Mouse (Mus musculus) hindbrain, embryonic 14.5 days (tissue): ENCODE data around the gene Fgfr2. TPM values are rescaled to one million over a fixed set of nuclear protein-coding genes. Genes with fewer than 3 reads are reported as not detected.

Experiments
- ATAC-seq: fragments of 200-750 bp; cut with Nextera tagmentation; 2 replicates; pipeline ENCODE4 v1.8.0; 2017; ENCODE audit warnings: moderate number of reproducible peaks, mild to moderate bottlenecking, moderate TSS enrichment, moderate library complexity; ENCODE audit not compliant: low FRiP score
- DNase-seq: peaks from one replicate; pipeline ENCODE4 v3.0.0-alpha.2; 2015; ENCODE audit warnings: low spot score
- H3K27ac ChIP-seq: fragments of 300-500 bp; sonication (generic); 2 replicates; pipeline ENCODE4 v1.5.1; 2014; ENCODE audit warnings: mild to moderate bottlenecking, moderate library complexity
- H3K27me3 ChIP-seq: fragments of 300-500 bp; sonication (generic); 2 replicates; pipeline ENCODE4 v1.6.1; 2014; ENCODE audit warnings: mild to moderate bottlenecking, low read length, mixed read lengths; ENCODE audit not compliant: control insufficient read depth, insufficient read depth
- H3K36me3 ChIP-seq: fragments of 300-500 bp; sonication (generic); replicated peaks from 2 replicates; pipeline ENCODE4 v1.6.1; 2014; ENCODE audit not compliant: control insufficient read depth, insufficient read depth
- H3K4me1 ChIP-seq: fragments of 300-500 bp; sonication (generic); replicated peaks from 2 replicates; pipeline ENCODE4 v1.6.1; 2014; ENCODE audit warnings: antibody characterized with exemption, low read length, mixed read lengths; ENCODE audit not compliant: control insufficient read depth, insufficient read depth
- H3K4me2 ChIP-seq: fragments of 300-500 bp; sonication (generic); replicated peaks from 2 replicates; pipeline ENCODE4 v1.6.1; 2014; ENCODE audit warnings: mild to moderate bottlenecking, moderate library complexity
- H3K4me3 ChIP-seq: fragments of 300-500 bp; sonication (generic); replicated peaks from 2 replicates; pipeline ENCODE4 v1.5.1; 2014; ENCODE audit warnings: mild to moderate bottlenecking, low read length
- H3K9ac ChIP-seq: fragments of 300-500 bp; sonication (generic); 2 replicates; pipeline ENCODE4 v1.6.1; 2014
- H3K9me3 ChIP-seq: fragments of 300-500 bp; sonication (generic); 2 replicates; pipeline ENCODE4 v1.6.1; 2016; ENCODE audit warnings: low read length; ENCODE audit not compliant: control insufficient read depth
- WGBS: fragments of 180-500 bp; shearing (Covaris S2); extraction: QIAGEN DNeasy Blood & Tissue Kit; methylation state at CpG from one replicate; pipeline ENCODE4 v1.1.7; 2014; 5-methylcytosine and 5-hydroxymethylcytosine counted together
- polyA plus RNA-seq: library from polyadenylated mRNA; unstranded; fragments of >200 nt; fragmentation: Nextera tagmentation; extraction: Ambion mirVana; gene quantifications from 2 replicates; pipeline ENCODE4 v1.2.1, GENCODE M21; 2014

Fgfr2 gene
- polyA plus RNA-seq, 1 experiment from 2014 or later: 43.5 TPM

DNA sequence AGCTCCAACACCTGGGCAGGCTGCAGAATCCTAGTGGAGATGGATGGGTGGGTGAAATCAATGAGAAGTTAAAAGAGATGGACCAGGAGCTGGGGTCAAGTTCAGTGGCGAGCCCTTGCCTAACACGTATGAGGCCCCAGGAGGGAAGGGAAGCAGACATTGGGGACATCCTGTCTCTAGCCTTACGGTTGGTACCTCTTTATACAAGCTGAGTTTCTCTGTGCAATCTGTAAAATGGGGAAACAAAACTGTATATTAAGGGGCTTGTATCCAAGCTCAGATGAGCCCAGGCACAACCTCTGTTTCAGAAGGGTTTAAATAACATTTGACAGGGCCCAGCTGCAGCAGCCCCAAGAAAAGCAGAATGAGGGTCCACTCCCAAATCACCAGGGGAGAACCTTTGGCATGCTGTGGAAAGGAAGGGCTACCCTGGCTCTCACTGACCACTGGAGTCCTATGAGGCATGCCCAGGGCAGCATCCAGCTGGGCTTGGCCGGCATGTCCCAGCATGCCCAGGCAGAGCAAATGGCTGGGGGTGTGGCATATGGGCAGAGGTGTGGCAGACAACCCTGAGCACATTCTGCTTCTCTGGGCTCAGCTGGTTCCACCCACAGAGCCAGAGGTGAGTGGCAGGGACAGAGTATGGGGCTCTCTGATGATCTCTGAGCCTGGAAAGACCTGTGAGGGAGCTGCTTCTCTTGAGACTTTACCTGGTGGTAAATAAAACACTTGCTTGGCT lies 393.9 kb downstream of the Fgfr2 start:
- Histone ChIP-seq H3K4me2 (no peak overlapping the region), H3K9ac (no peak overlapping the region), H3K4me1 (peaks cover 38% of the 10 kb centered on the region), H3K27me3 (no peaks in the 10 kb centered on the region), H3K27ac (no peak overlapping the region), H3K9me3 (no peaks in the 10 kb centered on the region), H3K36me3 (peaks cover 4% of the 10 kb centered on the region; the same call in 1 of the 2 replicates), H3K4me3 (no peak overlapping the region)
- no peak for ATAC-seq
- 76% methylated on average over 4 of the region's 4 CpGs for WGBS
- DNase-seq: no peak

DNA sequence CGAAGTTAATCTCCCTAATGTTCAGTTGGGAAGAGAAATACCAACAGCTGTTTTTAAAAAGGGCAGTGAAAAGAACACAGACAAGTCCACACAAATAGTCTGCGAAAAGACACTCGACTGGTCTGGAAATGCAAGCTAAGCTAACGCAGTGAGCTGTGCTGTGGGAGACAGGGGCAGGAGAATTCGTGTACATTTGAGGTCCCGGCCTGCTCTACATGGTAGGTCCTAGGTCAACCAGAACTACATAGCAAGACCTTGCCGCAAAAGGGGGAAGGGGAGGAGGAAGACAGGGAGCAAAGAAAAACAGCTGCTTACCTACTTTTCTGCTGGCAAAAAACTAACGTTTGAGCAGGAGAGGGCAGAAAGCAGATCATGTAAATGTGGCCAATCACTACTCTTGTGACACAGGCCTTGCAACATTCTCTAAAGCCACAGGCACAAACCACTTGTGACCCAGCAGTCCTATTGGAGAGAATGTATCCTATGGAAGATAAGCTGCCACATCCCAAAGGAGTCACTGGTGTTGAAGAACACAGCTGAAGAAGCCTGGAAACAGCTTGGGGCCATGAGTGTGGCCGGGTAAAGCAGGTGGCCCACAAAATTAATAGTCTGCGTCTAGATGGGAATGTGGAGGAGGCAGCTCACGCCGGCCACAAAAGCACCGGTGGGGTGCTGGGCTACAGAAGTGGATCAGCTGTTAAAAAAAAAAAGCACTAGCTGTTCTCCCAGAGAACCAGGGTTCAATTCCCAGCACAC lies 396.9 kb downstream of the Fgfr2 start:
- DNase-seq: no peak
- H3K9ac ChIP-seq: no peak overlapping the region

DNA sequence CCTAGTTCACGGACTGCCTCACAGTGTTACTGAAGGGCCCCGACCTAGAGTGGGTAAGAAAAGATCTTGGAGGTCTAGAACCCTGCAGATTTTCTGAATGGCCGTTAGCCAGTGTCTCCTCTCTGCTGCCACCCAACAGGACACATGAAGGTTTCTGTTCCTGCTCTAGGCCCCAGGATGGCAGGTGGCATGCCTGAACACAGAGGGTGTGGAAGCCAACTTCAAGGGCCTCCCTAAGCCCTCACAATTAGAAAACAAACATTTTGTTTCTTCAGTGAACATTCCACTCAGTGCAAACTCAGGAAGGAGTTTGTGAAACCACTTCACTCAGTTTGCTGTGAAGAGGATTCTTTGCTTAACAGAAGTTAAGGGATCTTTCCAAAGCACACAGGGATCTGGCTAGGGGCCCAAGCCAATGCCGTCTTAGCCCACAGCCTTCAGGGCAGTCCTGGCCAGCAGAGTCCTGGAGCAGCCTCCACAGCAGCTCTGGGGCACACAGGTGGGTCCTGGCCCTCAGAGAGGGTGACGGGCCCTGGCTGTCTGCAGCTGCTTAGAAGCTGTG lies 398.6 kb downstream of the Fgfr2 start:
- H3K4me1 ChIP-seq: 0 out of 2 replicates have a peak, but pooled peaks cover 13% of the 10 kb centered on the region

More for the DNA sequence above, 396.9 kb downstream of the Fgfr2 start:
- no peaks in the 10 kb centered on the region for H3K27me3 ChIP-seq
- H3K36me3 ChIP-seq: peaks cover 4% of the 10 kb centered on the region; the same call in 1 of the 2 replicates
- H3K4me1 ChIP-seq: peaks cover 22% of the 10 kb centered on the region; the same call in 1 of the 2 replicates
- H3K4me3 ChIP-seq: no peak overlapping the region
- H3K9me3 ChIP-seq: no peaks in the 10 kb centered on the region
- no peak overlapping the region for H3K27ac ChIP-seq
- H3K4me2 ChIP-seq: no peak overlapping the region
- no peak for ATAC-seq
- WGBS: 62% methylated on average over 13 of the region's 13 CpGs

DNA sequence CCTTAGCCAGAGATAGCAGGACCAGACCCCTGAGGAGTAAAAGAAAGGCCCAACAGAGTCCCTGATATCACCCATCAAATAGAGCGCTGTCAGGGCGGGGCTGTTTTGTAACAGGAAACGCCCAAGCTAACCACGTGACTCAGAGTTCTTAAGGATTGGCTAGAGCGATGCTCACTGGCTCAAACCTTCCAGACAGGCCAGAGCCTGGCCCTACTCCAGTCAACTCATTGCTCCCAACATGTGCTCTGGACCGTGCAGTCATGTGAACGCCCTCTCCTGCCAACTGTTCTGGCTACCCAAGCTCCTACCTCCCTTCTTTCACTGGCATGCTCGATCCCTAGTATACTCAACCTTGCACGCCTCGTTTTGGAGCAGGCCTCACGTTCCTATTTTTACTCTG lies 399.2 kb downstream of the Fgfr2 start:
- Histone ChIP-seq H3K9me3 (no peaks in the 10 kb centered on the region), H3K4me3 (no peak overlapping the region), H3K27me3 (no peaks in the 10 kb centered on the region), H3K36me3 (no peaks in the 10 kb centered on the region), H3K27ac (no peak overlapping the region), H3K4me2 (no peak overlapping the region), H3K9ac (no peak overlapping the region), H3K4me1 (0 out of 2 replicates have a peak, but pooled peaks cover 13% of the 10 kb centered on the region)
- ATAC-seq: peak; percentile 76; the same call in 1 of the 2 replicates
- peak; percentile 45 for DNase-seq
- 82% methylated on average over 11 of the region's 11 CpGs for WGBS

More for the DNA sequence above, 398.6 kb downstream of the Fgfr2 start:
- Histone ChIP-seq H3K27ac (no peak overlapping the region), H3K4me3 (no peak overlapping the region), H3K27me3 (no peaks in the 10 kb centered on the region), H3K9me3 (no peaks in the 10 kb centered on the region), H3K36me3 (peaks cover 3% of the 10 kb centered on the region; the same call in 1 of the 2 replicates), H3K4me2 (no peak overlapping the region), H3K9ac (no peak overlapping the region)
- DNase-seq (no peak), ATAC-seq (no peak)
- WGBS: 85% methylated on average over 5 of the region's 5 CpGs

DNA sequence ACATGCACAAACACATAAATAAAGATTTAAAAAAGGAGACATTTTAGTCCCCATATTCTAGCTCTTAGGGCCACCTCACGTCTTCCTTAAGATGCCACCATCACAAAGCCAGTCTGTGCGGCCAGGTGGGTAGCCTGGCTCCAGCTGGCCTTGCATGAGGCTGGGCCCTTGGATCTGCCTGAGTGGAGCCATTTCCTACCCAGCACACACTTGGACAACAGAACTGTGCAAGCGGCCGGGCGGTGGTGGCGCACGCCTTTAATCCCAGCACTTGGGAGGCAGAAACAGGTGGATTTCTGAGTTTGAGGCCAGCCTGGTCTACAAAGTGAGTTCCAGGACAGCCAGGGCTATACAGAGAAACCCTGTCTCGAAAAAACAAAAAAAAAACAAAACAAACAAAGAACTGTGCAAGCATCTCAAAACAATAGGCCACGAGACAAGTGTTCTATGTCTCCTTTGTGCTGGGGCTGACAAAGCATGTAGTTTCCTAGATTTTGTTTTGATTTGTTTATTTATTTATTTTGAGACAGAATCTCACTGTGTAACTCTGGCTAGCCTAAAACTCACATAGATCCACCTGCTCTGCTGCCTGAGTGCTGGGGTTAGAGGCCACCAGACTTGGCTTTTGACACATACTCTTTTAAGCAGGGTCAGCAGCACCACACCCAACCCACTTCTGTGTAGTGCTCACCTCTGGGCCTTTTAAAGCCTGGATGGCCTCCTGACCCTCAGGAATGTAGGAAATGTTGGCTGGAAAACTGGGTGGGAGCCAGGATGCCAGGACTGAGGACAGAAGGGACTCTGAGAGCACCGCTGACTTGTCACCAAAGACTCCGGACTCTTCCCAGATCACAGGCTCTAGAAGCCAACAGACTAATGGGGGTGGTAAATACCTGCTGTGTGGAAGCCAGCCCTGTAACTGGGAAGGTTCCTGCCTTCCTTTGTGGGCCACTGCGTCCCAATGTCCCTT lies 400.5 kb downstream of the Fgfr2 start:
- no peak overlapping the region for H3K9ac ChIP-seq
- ATAC-seq (no peak), DNase-seq (no peak)
- WGBS: 89% methylated on average over 12 of the region's 12 CpGs
- H3K4me2 ChIP-seq: no peak overlapping the region
- H3K4me3 ChIP-seq: no peak overlapping the region
- H3K36me3 ChIP-seq: no peaks in the 10 kb centered on the region
- H3K27me3 ChIP-seq: no peaks in the 10 kb centered on the region
- 0 out of 2 replicates have a peak, but pooled peaks cover 13% of the 10 kb centered on the region for H3K4me1 ChIP-seq
- peak overlapping the region; percentile 9; the same call in 1 of the 2 replicates for H3K27ac ChIP-seq
- no peaks in the 10 kb centered on the region for H3K9me3 ChIP-seq

- H3K27ac ChIP-seq: no peak overlapping the region
- no peak overlapping the region for H3K4me2 ChIP-seq
- no peaks in the 10 kb centered on the region for H3K9me3 ChIP-seq
- WGBS: 69% methylated on average over 8 of the region's 8 CpGs
- no peaks in the 10 kb centered on the region for H3K36me3 ChIP-seq
- DNase-seq (no peak), ATAC-seq (no peak)
- H3K4me3 ChIP-seq: no peak overlapping the region
- H3K4me1 ChIP-seq: 0 out of 2 replicates have a peak, but pooled peaks cover 10% of the 10 kb centered on the region
- H3K27me3 ChIP-seq: no peaks in the 10 kb centered on the region
- no peak overlapping the region for H3K9ac ChIP-seq
Measured at GRCm38 (mm10) chr7:132720562-132720961, 402.6 kb downstream of the Fgfr2 start.

- H3K4me1 ChIP-seq: peaks cover 17% of the 10 kb centered on the region
- H3K27ac ChIP-seq: no peak overlapping the region
- no peak overlapping the region for H3K9ac ChIP-seq
- H3K36me3 ChIP-seq: peaks cover 8% of the 10 kb centered on the region; the same call in 1 of the 2 replicates
- no peaks in the 10 kb centered on the region for H3K9me3 ChIP-seq
- ATAC-seq (no peak), DNase-seq (no peak)
- H3K4me2 ChIP-seq: no peak overlapping the region
- H3K27me3 ChIP-seq: no peaks in the 10 kb centered on the region
- no peak overlapping the region for H3K4me3 ChIP-seq
- 95% methylated on average over 4 of the region's 4 CpGs for WGBS
Measured at GRCm38 (mm10) chr7:132719570-132719969, 403.6 kb downstream of the Fgfr2 start.

DNA sequence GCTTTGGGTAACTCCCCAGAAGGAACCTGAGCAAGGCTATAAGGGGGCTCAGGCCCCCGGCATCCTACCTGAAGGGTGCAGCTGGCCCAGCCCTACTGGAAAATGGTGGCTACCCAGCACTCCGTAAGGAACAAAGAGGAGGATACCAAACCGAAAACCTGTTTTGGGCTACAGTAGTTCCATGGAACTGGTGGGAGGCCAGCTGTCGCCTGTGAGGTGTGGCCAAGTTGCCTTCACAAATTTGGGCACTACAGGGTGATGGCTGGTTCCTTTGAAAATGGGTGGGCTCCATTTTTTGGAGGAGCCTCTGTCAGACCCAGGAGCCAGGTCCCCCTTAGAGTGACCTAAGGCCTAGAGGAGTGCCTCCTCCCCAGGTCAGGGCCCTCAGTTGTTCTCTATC lies 407.9 kb downstream of the Fgfr2 start:
- Histone ChIP-seq H3K9ac (no peak overlapping the region), H3K4me2 (no peak overlapping the region), H3K27ac (peak overlapping the region; percentile 77; the same call in 1 of the 2 replicates), H3K36me3 (peaks cover 14% of the 10 kb centered on the region; the same call in 1 of the 2 replicates), H3K4me3 (no peak overlapping the region), H3K27me3 (no peaks in the 10 kb centered on the region), H3K4me1 (peaks cover 33% of the 10 kb centered on the region), H3K9me3 (no peaks in the 10 kb centered on the region)
- WGBS: 96% methylated on average over 4 of the region's 4 CpGs
- ATAC-seq (no peak), DNase-seq (no peak)
